Mouse (Mus musculus) limb, embryonic 14.5 days (tissue): ENCODE measurements at regions not wholly inside any gene's neighbourhood (a gene's known extent, or its start where the extent isn't known, plus 50 kb on each side); places are given as distances from the start of the nearest gene placed in this dataset.
"Not testable (repeated sequence)": the region's sequence is repeated elsewhere in the genome, so short reads cannot be mapped to it uniquely, and the experiment has no call there.

ENCODE experiments used
- ATAC-seq: fragments of 200-750 bp; cut with Nextera tagmentation; 2 replicates; pipeline ENCODE4 v1.8.0; 2017; ENCODE audit warnings: low read depth, moderate number of reproducible peaks, moderate TSS enrichment; ENCODE audit not compliant: low FRiP score
- DNase-seq: peaks from one replicate; pipeline ENCODE4 v3.0.0-alpha.2; 2015; ENCODE audit warnings: low spot score
- H3K27ac ChIP-seq: fragments of 300-500 bp; sonication (generic); replicated peaks from 2 replicates; pipeline ENCODE4 v1.5.1; 2014; ENCODE audit warnings: low read depth, mild to moderate bottlenecking, low read length, moderate library complexity, mixed read lengths
- H3K27me3 ChIP-seq: fragments of 300-500 bp; sonication (generic); 2 replicates; pipeline ENCODE4 v1.6.1; 2014; ENCODE audit warnings: low read length, mixed read lengths; ENCODE audit not compliant: control insufficient read depth, insufficient read depth
- H3K36me3 ChIP-seq: fragments of 300-500 bp; sonication (generic); 2 replicates; pipeline ENCODE4 v1.6.1; 2014; ENCODE audit warnings: mild to moderate bottlenecking, low read length, moderate library complexity, mixed read lengths; ENCODE audit not compliant: control insufficient read depth, insufficient read depth
- H3K4me1 ChIP-seq: fragments of 300-500 bp; sonication (generic); 2 replicates; pipeline ENCODE4 v1.6.1; 2014; ENCODE audit warnings: antibody characterized with exemption, low read length, mixed read lengths; ENCODE audit not compliant: control insufficient read depth, insufficient read depth
- H3K4me2 ChIP-seq: fragments of 300-500 bp; sonication (generic); replicated peaks from 2 replicates; pipeline ENCODE4 v1.6.1; 2014; ENCODE audit warnings: low read depth, mild to moderate bottlenecking, low read length, moderate library complexity; ENCODE audit not compliant: severe bottlenecking
- H3K4me3 ChIP-seq: fragments of 300-500 bp; sonication (generic); replicated peaks from 2 replicates; pipeline ENCODE4 v1.5.1; 2014; ENCODE audit warnings: low read length
- H3K9ac ChIP-seq: fragments of 300-500 bp; sonication (generic); 2 replicates; pipeline ENCODE4 v1.6.1; 2014; ENCODE audit warnings: mild to moderate bottlenecking, low read depth, low read length, moderate library complexity; ENCODE audit not compliant: severe bottlenecking
- H3K9me3 ChIP-seq: fragments of 300-500 bp; sonication (generic); 2 replicates; pipeline ENCODE4 v1.6.1; 2016; ENCODE audit warnings: low read length; ENCODE audit not compliant: control insufficient read depth
- POLR2A ChIP-seq: fragments of 200-500 bp; IDR thresholded peaks from 2 replicates; pipeline ENCODE4 v1.8.0; 2012; ENCODE audit warnings: inconsistent platforms, mild to moderate bottlenecking, moderate library complexity, borderline replicate concordance; ENCODE audit not compliant: insufficient read depth, insufficient read length; ENCODE audit errors: extremely low read depth
- WGBS: fragments of 180-500 bp; shearing (Covaris S2); extraction: QIAGEN DNeasy Blood & Tissue Kit; methylation state at CpG from one replicate; pipeline ENCODE4 v1.1.7; 2014; 5-methylcytosine and 5-hydroxymethylcytosine counted together

DNA sequence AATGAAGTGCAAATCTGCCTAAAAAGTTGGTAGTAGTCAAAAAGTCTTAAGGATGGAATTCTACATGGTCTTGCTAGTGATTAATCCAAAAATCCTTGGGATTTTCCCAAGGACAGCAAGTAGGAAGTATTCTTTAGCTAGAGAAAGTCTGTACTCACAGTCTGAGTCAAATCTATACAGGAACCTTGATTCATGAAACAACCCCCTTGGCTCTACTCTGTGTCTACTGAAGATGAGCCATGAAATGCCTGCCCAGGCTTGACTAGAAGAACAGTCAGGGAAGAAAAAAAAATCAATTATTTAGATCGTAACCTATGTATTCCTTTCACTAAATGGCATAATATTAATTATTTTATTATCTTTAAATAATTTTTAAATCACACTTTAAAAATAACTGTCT, 454.2 kb downstream of the Inhba start:
- DNase-seq (no peak), ATAC-seq (no peak)
- no peaks in the 10 kb centered on the region for H3K9me3 ChIP-seq
- no peak for TF ChIP-seq POLR2A
- H3K27me3 ChIP-seq, result no peaks in the 10 kb centered on the region
- H3K4me3 ChIP-seq, result no peak overlapping the region
- H3K36me3 ChIP-seq, result no peaks in the 10 kb centered on the region
- no peak overlapping the region for H3K4me2 ChIP-seq
- no peak overlapping the region for H3K27ac ChIP-seq
- H3K9ac ChIP-seq, result no peak overlapping the region
- 81% methylated on average over 1 of the region's 1 CpGs for WGBS
- H3K4me1 ChIP-seq, result no peaks in the 10 kb centered on the region

DNA sequence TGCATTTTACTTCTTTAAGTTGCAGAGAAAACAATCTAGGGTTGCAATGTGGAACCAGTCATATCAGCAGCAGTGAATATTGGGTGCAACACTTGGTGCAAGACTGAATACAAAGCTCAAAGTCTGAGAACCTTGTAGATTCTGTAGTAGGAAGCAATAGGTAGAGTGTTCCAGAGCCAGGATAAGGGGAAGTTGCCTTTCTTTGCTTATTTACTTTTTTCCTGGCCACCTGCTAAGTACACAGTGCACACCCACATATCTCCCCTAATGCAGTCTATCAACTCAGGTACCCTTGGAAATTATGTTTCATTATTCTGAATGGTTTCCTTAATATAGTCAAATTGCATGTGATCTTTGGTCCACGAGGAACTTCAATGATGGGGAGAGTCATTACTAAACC, 464.9 kb downstream of the Inhba start:
- Histone ChIP-seq H3K4me2 (no peak overlapping the region), H3K27me3 (no peaks in the 10 kb centered on the region), H3K4me1 (no peaks in the 10 kb centered on the region), H3K36me3 (no peaks in the 10 kb centered on the region), H3K9ac (no peak overlapping the region), H3K27ac (no peak overlapping the region), H3K4me3 (no peak overlapping the region), H3K9me3 (no peaks in the 10 kb centered on the region)
- no peak for ATAC-seq
- TF ChIP-seq POLR2A, result no peak
- no peak for DNase-seq
- 74% methylated on average over 1 of the region's 1 CpGs for WGBS

DNA sequence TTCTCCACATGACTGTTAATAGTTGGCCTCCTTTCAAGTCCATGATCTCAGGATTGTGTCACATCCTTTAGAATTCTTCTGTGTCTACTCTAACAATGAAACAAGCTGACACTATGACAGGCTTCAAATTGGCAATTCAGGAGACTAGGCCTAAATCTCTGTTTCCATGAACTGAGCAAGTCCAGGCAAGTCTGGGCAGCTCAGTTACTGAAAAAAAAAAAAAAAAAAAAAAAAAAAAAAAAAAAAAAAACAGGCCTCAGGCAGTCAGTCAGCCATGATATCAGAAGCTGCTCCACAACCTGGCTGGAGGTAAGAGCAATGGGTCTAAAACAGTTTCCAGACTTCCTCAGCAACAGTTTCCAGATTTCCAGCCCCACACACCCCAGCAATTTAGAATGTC, 475.6 kb downstream of the Inhba start:
- no peak overlapping the region for H3K9ac ChIP-seq
- H3K9me3 ChIP-seq, result no peaks in the 10 kb centered on the region
- no peak overlapping the region for H3K27ac ChIP-seq
- no peaks in the 10 kb centered on the region for H3K27me3 ChIP-seq
- H3K4me2 ChIP-seq, result no peak overlapping the region
- H3K4me3 ChIP-seq, result no peak overlapping the region
- TF ChIP-seq POLR2A, result no peak
- no peak for DNase-seq
- no peaks in the 10 kb centered on the region for H3K36me3 ChIP-seq
- no peaks in the 10 kb centered on the region for H3K4me1 ChIP-seq
- ATAC-seq, result no peak

DNA sequence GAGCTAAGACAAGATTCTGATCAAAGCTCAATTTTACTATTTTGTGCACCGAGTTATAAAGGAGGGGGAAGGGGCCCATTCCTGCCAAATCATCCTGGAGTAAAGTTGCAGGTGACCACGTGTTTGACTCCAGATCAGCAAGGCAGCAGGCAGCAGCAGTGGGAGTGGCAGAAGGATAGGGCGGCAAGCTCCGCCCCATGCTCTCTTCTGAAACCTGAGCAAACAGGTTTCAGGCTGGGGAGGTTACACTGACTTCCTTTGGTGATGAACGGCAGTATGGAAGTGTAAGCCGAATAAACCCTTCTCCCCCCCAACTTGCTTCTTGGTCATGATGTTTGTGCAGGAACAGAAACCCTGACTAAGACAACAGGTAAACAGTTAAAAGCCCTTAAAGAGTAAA, 479.0 kb downstream of the Inhba start:
- H3K4me1 ChIP-seq, H3K9me3 ChIP-seq, H3K9ac ChIP-seq, H3K4me2 ChIP-seq, ATAC-seq, H3K27me3 ChIP-seq, H3K36me3 ChIP-seq, H3K4me3 ChIP-seq, DNase-seq, H3K27ac ChIP-seq: not testable (repeated sequence)
- 35% methylated on average over 6 of the region's 6 CpGs for WGBS

DNA sequence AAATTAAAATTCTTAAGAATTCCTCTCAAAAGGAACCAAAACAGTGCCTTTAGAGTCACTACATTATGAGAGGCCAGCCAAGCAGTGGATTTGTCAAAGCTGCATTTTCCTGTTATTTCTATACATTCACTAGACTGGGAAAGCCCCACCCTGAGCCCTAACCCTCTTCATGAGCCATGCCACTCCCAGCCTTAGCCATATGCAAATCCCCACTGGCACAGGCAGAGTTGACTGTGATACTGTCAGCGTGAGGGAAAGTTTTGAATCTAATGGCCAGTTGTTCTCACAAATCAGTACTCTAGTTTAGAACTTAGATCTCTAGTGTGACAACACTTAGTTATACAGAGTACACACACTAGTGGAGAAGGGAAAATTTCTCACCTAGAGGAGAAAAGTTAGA, 486.4 kb downstream of the Inhba start:
- WGBS, result 51% methylated on average over 1 of the region's 1 CpGs
- H3K9ac ChIP-seq, result no peak overlapping the region
- H3K4me3 ChIP-seq, result no peak overlapping the region
- H3K4me1 ChIP-seq, result no peaks in the 10 kb centered on the region
- DNase-seq, result no peak
- no peak for TF ChIP-seq POLR2A
- no peak overlapping the region for H3K4me2 ChIP-seq
- ATAC-seq, result no peak
- H3K27ac ChIP-seq, result no peak overlapping the region
- no peaks in the 10 kb centered on the region for H3K9me3 ChIP-seq
- no peaks in the 10 kb centered on the region for H3K27me3 ChIP-seq
- no peaks in the 10 kb centered on the region for H3K36me3 ChIP-seq

DNA sequence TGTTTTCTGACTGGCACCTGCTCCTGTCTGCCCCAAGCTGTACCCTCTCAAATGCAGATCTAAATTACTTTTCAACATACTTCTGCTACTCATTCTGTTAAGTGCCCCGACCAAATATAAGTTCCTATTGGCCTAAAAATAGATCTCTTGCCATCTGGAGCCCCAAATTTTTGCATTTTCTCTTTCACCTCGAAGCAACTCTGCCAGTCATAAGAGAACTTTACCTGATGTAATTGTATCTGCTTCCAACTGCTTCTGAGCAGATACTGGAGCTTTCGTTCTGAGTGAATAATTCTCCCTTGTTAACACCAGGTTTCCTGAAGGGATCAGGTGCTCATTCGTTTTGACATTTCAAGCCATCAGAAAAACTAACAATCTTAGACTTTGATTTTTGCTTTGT, 501.2 kb downstream of the Inhba start:
- Histone ChIP-seq H3K4me1 (no peaks in the 10 kb centered on the region), H3K4me2 (no peak overlapping the region), H3K9ac (no peak overlapping the region), H3K27ac (no peak overlapping the region), H3K36me3 (no peaks in the 10 kb centered on the region), H3K27me3 (no peaks in the 10 kb centered on the region), H3K4me3 (no peak overlapping the region), H3K9me3 (no peaks in the 10 kb centered on the region)
- ATAC-seq (no peak), DNase-seq (no peak)
- 72% methylated on average over 4 of the region's 4 CpGs for WGBS
- TF ChIP-seq POLR2A, result no peak
